Mouse (Mus musculus) kidney, embryonic 14.5 days (tissue): ENCODE results near the gene Gm19345. TPM values are rescaled to one million over a fixed set of nuclear protein-coding genes. Genes with fewer than 3 reads are reported as not detected.

ENCODE experiments used
- ATAC-seq: fragments of 200-750 bp; cut with Nextera tagmentation; 2 replicates; pipeline ENCODE4 v1.8.0; 2017; ENCODE audit warnings: moderate number of reproducible peaks, mild to moderate bottlenecking, moderate TSS enrichment, moderate library complexity; ENCODE audit not compliant: low FRiP score, low TSS enrichment
- H3K27ac ChIP-seq: fragments of 300-500 bp; sonication (generic); 2 replicates; pipeline ENCODE4 v1.5.1; 2014; ENCODE audit warnings: low read depth, mild to moderate bottlenecking, low read length, moderate library complexity, mixed read lengths
- H3K27me3 ChIP-seq: fragments of 300-500 bp; sonication (generic); 2 replicates; pipeline ENCODE4 v1.6.1; 2014; ENCODE audit warnings: mild to moderate bottlenecking, low read length; ENCODE audit not compliant: control insufficient read depth, insufficient read depth
- H3K36me3 ChIP-seq: fragments of 300-500 bp; sonication (generic); 2 replicates; pipeline ENCODE4 v1.6.1; 2014; ENCODE audit warnings: low read length, mixed read lengths; ENCODE audit not compliant: control insufficient read depth, insufficient read depth
- H3K4me1 ChIP-seq: fragments of 300-500 bp; sonication (generic); 2 replicates; pipeline ENCODE4 v1.6.1; 2014; ENCODE audit warnings: low read length, mixed read lengths; ENCODE audit not compliant: control insufficient read depth, insufficient read depth
- H3K4me2 ChIP-seq: fragments of 300-500 bp; sonication (generic); replicated peaks from 2 replicates; pipeline ENCODE4 v1.6.1; 2014; ENCODE audit warnings: low read depth, mild to moderate bottlenecking, low read length
- H3K4me3 ChIP-seq: fragments of 300-500 bp; sonication (generic); 2 replicates; pipeline ENCODE4 v1.5.1; 2014; ENCODE audit warnings: mild to moderate bottlenecking, low read length
- H3K9ac ChIP-seq: fragments of 300-500 bp; sonication (generic); 2 replicates; pipeline ENCODE4 v1.6.1; 2014; ENCODE audit warnings: low read depth, mild to moderate bottlenecking, low read length, moderate library complexity
- H3K9me3 ChIP-seq: fragments of 300-500 bp; sonication (generic); 2 replicates; pipeline ENCODE4 v1.6.1; 2016; ENCODE audit warnings: low read length; ENCODE audit not compliant: control insufficient read depth
- WGBS: fragments of 180-500 bp; shearing (Covaris S2); extraction: QIAGEN DNeasy Blood & Tissue Kit; methylation state at CpG from one replicate; pipeline ENCODE4 v1.1.7; 2014; 5-methylcytosine and 5-hydroxymethylcytosine counted together
- polyA plus RNA-seq: library from polyadenylated mRNA; unstranded; fragments of >200 nt; fragmentation: Nextera tagmentation; extraction: Ambion mirVana; gene quantifications from 2 replicates; pipeline ENCODE4 v1.2.1, GENCODE M21; 2014

The Gm19345 gene
- 0.27 TPM in 1 of 2 replicates, not detected in the other for polyA plus RNA-seq

- peak within 1 kb of the TSS; percentile 24 for H3K4me3 ChIP-seq
- no peaks in the 10 kb centered on the region for H3K36me3 ChIP-seq
- H3K27me3 ChIP-seq, result peaks cover 15% of the 10 kb centered on the region
- H3K9ac ChIP-seq, result peak within 1 kb of the TSS; percentile 23; the same call in 1 of the 2 replicates
- no peak within 1 kb of the TSS for H3K27ac ChIP-seq
- 2% methylated on average over 33 of the region's 33 CpGs for WGBS
- no peaks in the 10 kb centered on the region for H3K4me1 ChIP-seq
- H3K4me2 ChIP-seq, result peak within 1 kb of the TSS; percentile 44
- ATAC-seq, result peak; percentile 66
- no peaks in the 10 kb centered on the region for H3K9me3 ChIP-seq
These were observed at the start of gene Gm19345 for GRCm38 (mm10) chr7:19851858-19852570. TSS of gene Gm19345 (plus strand) at chr7:19852003.

GRCm38 (mm10) chr7:19802995-19803394 lies 48.8 kb upstream of the Gm19345 start:
- Histone ChIP-seq H3K27ac (no peak overlapping the region), H3K9ac (no peak overlapping the region), H3K9me3 (no peaks in the 10 kb centered on the region), H3K4me1 (no peaks in the 10 kb centered on the region), H3K4me2 (no peak overlapping the region), H3K4me3 (no peak overlapping the region), H3K36me3 (no peaks in the 10 kb centered on the region), H3K27me3 (no peaks in the 10 kb centered on the region)
- WGBS, result 21% methylated on average over 7 of the region's 7 CpGs
- ATAC-seq, result no peak

DNA sequence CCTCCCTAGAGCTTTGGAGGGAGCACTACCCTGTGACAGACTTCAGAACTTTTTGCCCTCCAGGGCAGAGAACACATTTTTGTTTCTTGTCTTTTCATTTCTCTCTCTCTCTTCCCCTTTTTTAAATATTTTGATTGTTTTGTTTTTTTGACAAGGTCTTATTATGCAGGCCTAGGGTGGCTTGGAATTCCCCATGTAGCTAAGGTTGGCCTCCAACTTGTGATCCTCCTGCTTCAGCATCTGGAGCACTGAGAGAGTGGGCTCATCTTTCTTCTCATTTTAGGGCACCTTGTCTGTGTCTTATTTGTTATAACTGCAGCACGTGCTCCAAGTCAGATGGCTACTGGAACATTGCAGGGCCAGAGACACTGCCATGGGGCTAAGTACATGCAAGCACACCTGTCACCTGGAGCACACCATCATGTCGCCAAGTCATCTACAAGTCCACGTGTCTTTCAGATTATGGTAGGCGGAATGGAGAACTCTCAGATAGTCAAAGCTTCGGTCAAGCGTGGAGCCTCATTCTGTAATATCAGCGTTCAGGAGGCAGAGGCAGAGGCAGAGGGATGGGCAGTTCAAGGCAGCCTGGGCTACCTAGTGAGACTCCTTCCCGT lies 45.3 kb upstream of the Gm19345 start:
- peaks cover 5% of the 10 kb centered on the region; the same call in 1 of the 2 replicates for H3K4me1 ChIP-seq

GRCm38 (mm10) chr7:19809369-19809768 lies 42.4 kb upstream of the Gm19345 start:
- Histone ChIP-seq H3K36me3 (no peaks in the 10 kb centered on the region), H3K4me2 (peak overlapping the region; percentile 41), H3K4me1 (peaks cover 5% of the 10 kb centered on the region; the same call in 1 of the 2 replicates), H3K9ac (peak overlapping the region; percentile 13), H3K27me3 (peaks cover 37% of the 10 kb centered on the region), H3K9me3 (no peaks in the 10 kb centered on the region), H3K4me3 (peak overlapping the region; percentile 25), H3K27ac (no peak overlapping the region)
- 3% methylated on average over 27 of the region's 27 CpGs for WGBS
- ATAC-seq, result peak; percentile 69; the same call in 1 of the 2 replicates

More for the DNA sequence above, 45.3 kb upstream of the Gm19345 start:
- Histone ChIP-seq H3K27me3 (peaks cover 29% of the 10 kb centered on the region), H3K9me3 (no peaks in the 10 kb centered on the region), H3K9ac (no peak overlapping the region), H3K27ac (no peak overlapping the region), H3K4me3 (no peak overlapping the region), H3K4me2 (no peak overlapping the region), H3K36me3 (no peaks in the 10 kb centered on the region)
- ATAC-seq, result no peak
- 84% methylated on average over 8 of the region's 8 CpGs for WGBS

DNA sequence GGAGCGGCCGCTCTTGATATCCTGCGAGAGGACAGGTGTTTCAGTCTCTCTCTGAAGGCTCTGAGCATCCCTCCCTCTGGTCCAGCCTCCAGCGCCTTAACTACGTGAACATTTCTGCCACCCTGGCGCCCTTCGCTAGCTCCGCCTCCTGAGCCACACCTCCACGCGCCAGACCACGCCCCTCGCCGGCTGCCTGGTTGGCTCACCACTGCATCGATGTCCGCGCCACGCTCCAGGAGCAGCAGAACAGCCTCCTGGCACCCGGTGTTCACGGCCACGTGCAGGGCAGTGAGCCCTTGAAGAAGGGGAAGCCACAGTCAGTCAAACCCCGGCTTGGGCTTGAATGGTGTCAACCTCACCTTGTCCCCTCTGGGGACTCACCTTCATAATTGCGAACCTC lies 40.7 kb upstream of the Gm19345 start:
- H3K9me3 ChIP-seq, result no peaks in the 10 kb centered on the region
- peak overlapping the region; percentile 12; the same call in 1 of the 2 replicates for H3K4me3 ChIP-seq
- H3K4me2 ChIP-seq, result peak overlapping the region; percentile 19
- H3K27ac ChIP-seq, result no peak overlapping the region
- peaks cover 5% of the 10 kb centered on the region; the same call in 1 of the 2 replicates for H3K4me1 ChIP-seq
- ATAC-seq, result peak; percentile 51
- peaks cover 37% of the 10 kb centered on the region for H3K27me3 ChIP-seq
- 5% methylated on average over 22 of the region's 22 CpGs for WGBS
- no peak overlapping the region for H3K9ac ChIP-seq
- H3K36me3 ChIP-seq, result no peaks in the 10 kb centered on the region

DNA sequence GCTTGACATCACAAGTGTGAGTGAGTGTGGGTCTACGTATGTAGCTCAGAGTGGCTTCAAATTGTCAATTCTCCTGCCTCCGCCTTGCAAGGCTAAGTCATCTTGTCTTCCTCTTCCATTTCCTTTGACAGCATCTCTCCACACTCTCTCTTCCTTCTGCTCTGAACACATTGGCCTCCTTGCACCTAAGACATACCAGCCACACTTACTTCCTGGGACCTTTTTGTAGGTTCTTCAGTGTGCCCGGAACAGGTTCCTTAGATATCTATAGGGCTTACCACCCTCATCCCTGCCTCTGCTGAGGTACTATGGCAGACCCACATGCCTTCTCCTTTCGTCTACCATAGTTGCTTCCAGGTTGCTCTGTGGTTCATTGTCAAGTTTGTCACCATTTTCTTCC lies 38.6 kb upstream of the Gm19345 start:
- Histone ChIP-seq H3K9ac (no peak overlapping the region), H3K4me1 (peaks cover 22% of the 10 kb centered on the region), H3K36me3 (no peaks in the 10 kb centered on the region), H3K27me3 (peaks cover 37% of the 10 kb centered on the region), H3K9me3 (no peaks in the 10 kb centered on the region), H3K4me2 (no peak overlapping the region), H3K4me3 (no peak overlapping the region), H3K27ac (no peak overlapping the region)
- no peak for ATAC-seq
- WGBS, result 84% methylated on average over 4 of the region's 4 CpGs

GRCm38 (mm10) chr7:19813579-19814122 lies 38.2 kb upstream of the Gm19345 start:
- H3K4me2 ChIP-seq, result no peak overlapping the region
- H3K27ac ChIP-seq, result no peak overlapping the region
- 78% methylated on average over 6 of the region's 6 CpGs for WGBS
- H3K4me1 ChIP-seq, result peaks cover 22% of the 10 kb centered on the region
- H3K36me3 ChIP-seq, result no peaks in the 10 kb centered on the region
- H3K4me3 ChIP-seq, result no peak overlapping the region
- no peak for ATAC-seq
- H3K9me3 ChIP-seq, result no peaks in the 10 kb centered on the region
- H3K27me3 ChIP-seq, result peaks cover 36% of the 10 kb centered on the region
- H3K9ac ChIP-seq, result no peak overlapping the region

DNA sequence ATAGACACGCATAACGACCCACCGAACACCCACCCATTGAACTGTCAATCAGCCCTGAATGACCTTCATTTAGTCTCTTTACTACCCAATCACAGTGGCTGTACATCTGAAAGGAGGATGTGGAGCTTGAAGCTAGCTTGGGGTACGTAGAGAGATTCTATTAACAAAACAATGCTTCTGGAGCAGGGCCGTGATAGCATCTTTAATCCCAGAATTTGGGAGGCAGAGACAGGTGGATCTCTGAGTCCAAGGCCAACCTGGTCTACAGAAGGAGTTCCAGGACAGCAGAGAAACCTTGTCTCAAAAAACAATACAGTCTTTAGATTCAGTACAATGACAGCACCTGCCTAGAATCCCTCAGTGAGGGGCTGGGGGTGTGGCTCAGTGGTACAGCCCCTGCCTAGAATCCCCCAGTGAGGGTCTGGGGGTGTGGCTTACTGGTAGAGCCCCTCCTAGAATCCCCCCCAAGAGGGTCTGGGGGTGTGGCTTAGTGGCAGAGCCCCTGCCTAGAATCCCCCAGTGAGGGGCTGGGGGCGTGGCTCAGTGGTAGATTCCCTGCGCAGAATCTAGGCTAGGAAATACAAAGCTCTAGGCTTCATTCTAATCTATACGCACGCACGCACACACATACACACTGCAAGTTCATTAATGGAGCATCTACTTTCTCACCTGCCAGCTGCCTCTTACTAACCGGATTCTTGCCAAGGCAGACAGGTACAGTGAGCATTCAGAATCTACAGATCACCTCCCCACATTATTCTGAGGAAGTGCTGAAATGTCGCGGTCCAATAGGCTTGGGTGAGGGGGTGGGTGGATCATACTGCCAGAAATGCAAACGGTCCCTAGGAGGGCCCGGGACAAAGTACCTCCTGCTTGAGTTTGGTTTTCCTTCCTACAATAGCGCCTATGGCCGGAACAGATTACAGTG lies 36.2 kb upstream of the Gm19345 start:
- Histone ChIP-seq H3K9me3 (no peaks in the 10 kb centered on the region), H3K4me1 (peaks cover 21% of the 10 kb centered on the region), H3K4me2 (peak overlapping the region; percentile 47), H3K27me3 (peaks cover 17% of the 10 kb centered on the region; the same call in 1 of the 2 replicates), H3K36me3 (no peaks in the 10 kb centered on the region), H3K4me3 (peak overlapping the region; percentile 25), H3K27ac (no peak overlapping the region), H3K9ac (peak overlapping the region; percentile 42; the same call in 1 of the 2 replicates)
- 0 out of 2 replicates have a peak, but pooled peaks have one; percentile 13 for ATAC-seq
- WGBS, result 30% methylated on average over 17 of the region's 17 CpGs
